Mouse (Mus musculus) left cerebral cortex, adult 8-10 months (tissue): ENCODE data around the gene Rapgef5. TPM values are rescaled to one million over a fixed set of nuclear protein-coding genes. Genes with fewer than 3 reads are reported as not detected.

Experiments
- DNase-seq, 2 experiments: peaks; one replicate each; pipeline ENCODE4 v3.0.0; 2022; ENCODE audit warnings: low spot score in 2 of 2
- total RNA-seq, 4 experiments: library from RNA; stranded (reverse); gene quantifications; 2 replicates each; pipeline ENCODE4 v1.2.4; 2022

The Rapgef5 gene
- total RNA-seq, 4 experiments from 2014 or later: 136 to 139 (median 137) TPM

GRCm38 (mm10) chr12:117712474-117712873 is 196.2 kb downstream of the Rapgef5 start:
- no peak for DNase-seq

GRCm38 (mm10) chr12:117713616-117714015 is 197.3 kb downstream of the Rapgef5 start:
- DNase-seq: no peak

- DNase-seq: no peak
These were observed 204.8 kb downstream of the Rapgef5 start for GRCm38 (mm10) chr12:117720794-117721747.

- DNase-seq: no peak
These were observed 205.5 kb downstream of the Rapgef5 start for GRCm38 (mm10) chr12:117721748-117722150.

GRCm38 (mm10) chr12:117725011-117725410 is 208.7 kb downstream of the Rapgef5 start:
- no peak for DNase-seq

- DNase-seq: no peak
These were observed 211.3 kb downstream of the Rapgef5 start for GRCm38 (mm10) chr12:117727481-117728177.

GRCm38 (mm10) chr12:117728178-117728611 is 211.9 kb downstream of the Rapgef5 start:
- DNase-seq: no peak

- DNase-seq: no peak
These were observed 217.3 kb downstream of the Rapgef5 start for GRCm38 (mm10) chr12:117733611-117734010.

GRCm38 (mm10) chr12:117736130-117736529 is 219.9 kb downstream of the Rapgef5 start:
- DNase-seq: no peak

GRCm38 (mm10) chr12:117736928-117737327 is 220.6 kb downstream of the Rapgef5 start:
- no peak for DNase-seq

- no peak for DNase-seq
These were observed 221.2 kb downstream of the Rapgef5 start for GRCm38 (mm10) chr12:117737332-117738031.

- no peak for DNase-seq
These were observed 226.2 kb downstream of the Rapgef5 start for GRCm38 (mm10) chr12:117742487-117742886.

GRCm38 (mm10) chr12:117744580-117745483 is 228.6 kb downstream of the Rapgef5 start:
- no peak for DNase-seq

- DNase-seq: no peak
These were observed 230.3 kb downstream of the Rapgef5 start for GRCm38 (mm10) chr12:117746611-117747010.

GRCm38 (mm10) chr12:117751045-117751444 is 234.8 kb downstream of the Rapgef5 start:
- no peak for DNase-seq

- no peak for DNase-seq
These were observed 235.5 kb downstream of the Rapgef5 start for GRCm38 (mm10) chr12:117751520-117752383.

GRCm38 (mm10) chr12:117756010-117756409 is 239.7 kb downstream of the Rapgef5 start:
- no peak for DNase-seq

GRCm38 (mm10) chr12:117760373-117760772 is 244.1 kb downstream of the Rapgef5 start:
- no peak for DNase-seq

GRCm38 (mm10) chr12:117760846-117761245 is 244.6 kb downstream of the Rapgef5 start:
- no peak for DNase-seq

GRCm38 (mm10) chr12:117761698-117762097 is 245.4 kb downstream of the Rapgef5 start:
- DNase-seq: peak in 1 of 2 experiments; percentile 41
